Comparison of ENCODE assay signal across 10 mouse cellular contexts in the genomic region with DNA sequence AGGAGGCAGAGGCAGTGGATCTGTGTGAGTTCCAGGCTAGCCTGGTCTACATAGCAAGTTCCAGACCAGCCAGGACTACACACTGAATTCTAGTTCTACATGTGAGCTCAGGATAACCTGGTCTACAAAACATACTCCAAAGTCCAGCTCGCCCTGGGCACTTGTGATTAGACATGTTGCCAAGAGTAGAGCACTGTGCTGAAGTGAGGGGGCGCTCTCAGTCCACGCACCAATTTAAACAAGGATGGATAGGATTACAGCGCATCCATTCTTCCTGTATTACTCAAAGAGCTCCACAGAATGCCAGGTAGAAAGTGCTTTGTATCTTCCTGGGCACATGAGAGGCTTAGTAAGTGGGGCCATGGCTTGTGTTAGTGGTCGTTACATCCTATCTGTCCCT. TPM values are rescaled to one million over a fixed set of nuclear protein-coding genes. Genes with fewer than 3 reads are reported as not detected.
DNase-seq lines count a peak whose midpoint lies in the region; ATAC-seq and TF ChIP-seq lines count a peak whose summit lies in the region.
"Had no signal": no experiment of that assay in that cellular context is flagged by ENCODE, and none has a peak within 500 bp of the region (broad histone marks: within the 10 kb centered on the region; RNA-seq: fewer than 3 reads in every experiment).

No protein-coding gene starts in this region.

- H3K4me2 ChIP-seq in forebrain, embryonic 11.5 days (ENCODE audit: low read depth, low read length, severe bottlenecking): no peak overlapping the region
- no peak overlapping the region for H3K4me2 ChIP-seq in forebrain, embryonic 16.5 days (ENCODE audit: low read length)
- no peak overlapping the region for H3K4me2 ChIP-seq in liver, embryonic 13.5 days

- H3K4me1 ChIP-seq in forebrain, embryonic 11.5 days (replicated peaks; ENCODE audit: control insufficient read depth, insufficient read depth, low read length): peaks cover 7% of the 10 kb centered on the region; the same call in 1 of the 2 replicates
- H3K4me1 ChIP-seq in forebrain, embryonic 16.5 days (replicated peaks; ENCODE audit: control insufficient read depth, insufficient read depth, low read length): peaks cover 27% of the 10 kb centered on the region
- peaks cover 5% of the 10 kb centered on the region for H3K4me1 ChIP-seq in bone marrow, adult 2 months (ENCODE audit: control insufficient read depth, insufficient read depth, low read length)
- H3K4me1 ChIP-seq in liver, embryonic 13.5 days (replicated peaks): peaks cover 31% of the 10 kb centered on the region

- H3K9ac ChIP-seq in forebrain, embryonic 11.5 days (ENCODE audit: low read length): no peak overlapping the region
- no peak overlapping the region for H3K9ac ChIP-seq in forebrain, embryonic 16.5 days (replicated peaks; ENCODE audit: low read depth, low read length)
- H3K9ac ChIP-seq in liver, embryonic 13.5 days: no peak overlapping the region

- H3K36me3 ChIP-seq in forebrain, embryonic 11.5 days (ENCODE audit: control insufficient read depth, insufficient read depth, low read length): peaks cover 3% of the 10 kb centered on the region; the same call in 1 of the 2 replicates
- H3K36me3 ChIP-seq in forebrain, embryonic 16.5 days (ENCODE audit: control insufficient read depth, insufficient read depth): no peaks in the 10 kb centered on the region
- no peaks in the 10 kb centered on the region for H3K36me3 ChIP-seq in liver, embryonic 13.5 days

- H3K9me3 ChIP-seq in forebrain, embryonic 11.5 days (ENCODE audit: control insufficient read depth, low read length): no peaks in the 10 kb centered on the region
- no peaks in the 10 kb centered on the region for H3K9me3 ChIP-seq in forebrain, embryonic 16.5 days (ENCODE audit: control insufficient read depth, low read length)
- H3K9me3 ChIP-seq in liver, embryonic 13.5 days (replicated peaks): no peaks in the 10 kb centered on the region

- H3K27ac ChIP-seq in forebrain, embryonic 11.5 days (ENCODE audit: low read depth, low read length): no peak overlapping the region
- no peak overlapping the region for H3K27ac ChIP-seq in forebrain, embryonic 16.5 days (ENCODE audit: low read length)
- no peak overlapping the region for H3K27ac ChIP-seq in bone marrow, adult 2 months (ENCODE audit: control insufficient read depth, insufficient read depth, low read depth, low read length, poor library complexity)
- no peak overlapping the region for H3K27ac ChIP-seq in liver, embryonic 13.5 days

- peak; percentile 40; the same call in 1 of the 2 replicates for TF ChIP-seq CTCF in bone marrow, adult 2 months (IDR thresholded peaks at IDR 0.05; ENCODE audit: control insufficient read depth, insufficient read depth, low read length)

- peak; percentile 65 for DNase-seq in forebrain, embryonic 11.5 days (ENCODE audit: low spot score)
- DNase-seq in A20 (ENCODE audit: low read depth, low spot score): peak; percentile 63
- peak; percentile 20 for DNase-seq in liver, embryonic 13.5 days
- no peak for DNase-seq in neural tube, embryonic 10.5 days (ENCODE audit: extremely low spot score, low spot score)
- DNase-seq in layer of hippocampus, postnatal 25 days (ENCODE audit: extremely low spot score in 1 of 2, low spot score in 1 of 2): no peak
- DNase-seq: right cerebral cortex, postnatal 25 days had no signal

- TF ChIP-seq POLR2A in bone marrow, adult 2 months (IDR thresholded peaks at IDR 0.05; ENCODE audit: borderline replicate concordance, control insufficient read depth, low read depth, low read length): no peak

- H3K27me3 ChIP-seq in forebrain, embryonic 11.5 days (ENCODE audit: control insufficient read depth, insufficient read depth, low read length): no peaks in the 10 kb centered on the region
- no peaks in the 10 kb centered on the region for H3K27me3 ChIP-seq in forebrain, embryonic 16.5 days (replicated peaks; ENCODE audit: control insufficient read depth, insufficient read depth, low read length)
- H3K27me3 ChIP-seq in liver, embryonic 13.5 days: no peaks in the 10 kb centered on the region

- H3K4me3 ChIP-seq in forebrain, embryonic 11.5 days (ENCODE audit: low read depth, low read length): no peak overlapping the region
- H3K4me3 ChIP-seq in forebrain, embryonic 16.5 days (replicated peaks; ENCODE audit: low read length): no peak overlapping the region
- H3K4me3 ChIP-seq in bone marrow, adult 2 months (replicated peaks; ENCODE audit: control insufficient read depth, low read depth, low read length): no peak overlapping the region
- H3K4me3 ChIP-seq in liver, embryonic 13.5 days (replicated peaks): no peak overlapping the region

- 29% methylated on average over 5 of the region's 5 CpGs for WGBS in forebrain, embryonic 11.5 days
- WGBS in forebrain, embryonic 16.5 days: 28% methylated on average over 5 of the region's 5 CpGs
- WGBS in bone marrow, adult 2 months: 67% methylated on average over 5 of the region's 5 CpGs
- WGBS in liver, embryonic 13.5 days (ENCODE audit: insufficient replicate concordance): 35% methylated on average over 5 of the region's 5 CpGs

- no peak for ATAC-seq in forebrain, embryonic 11.5 days (replicated peaks; ENCODE audit: low FRiP score)
- no peak for ATAC-seq in forebrain, embryonic 16.5 days
- no peak for ATAC-seq in liver, embryonic 13.5 days (ENCODE audit: low read depth)
- no peak for ATAC-seq in megakaryocyte, adult 5-6 weeks (ENCODE audit: poor library complexity, severe bottlenecking)

RNA-seq across cellular contexts. Expression of a gene that starts 3.6 kb away (rescaled TPM):
- polyA plus RNA-seq in forebrain, embryonic 11.5 days (2014; fragmentation: Nextera tagmentation; extraction: Ambion mirVana): 0.43 and 1.1 TPM in 2 replicates
- not detected in 2 replicates for polyA plus RNA-seq in forebrain, embryonic 16.5 days (2015; fragmentation: Nextera tagmentation; extraction: Ambion mirVana)
- 1.4 TPM in 1 of 2 replicates, not detected in the other for polyA plus RNA-seq in bone marrow, adult 2 months (2011; ENCODE audit: insufficient read depth, insufficient read length, low replicate concordance, missing spikeins)
- polyA plus RNA-seq in liver, embryonic 13.5 days (2015; fragmentation: Nextera tagmentation; extraction: Ambion mirVana): 0.15 TPM in 1 of 2 replicates, not detected in the other
- not detected in 2 replicates for total RNA-seq in megakaryocyte, adult 5-6 weeks (2015)
- total RNA-seq in megakaryocyte, adult 5-6 weeks (2017): not detected in 2 replicates
- total RNA-seq in layer of hippocampus, postnatal 25 days (2021): not detected
- total RNA-seq: adrenal gland, adult 18-20 months had no signal

RNA-seq across cellular contexts. Expression of a gene that starts 8.4 kb away (rescaled TPM):
- polyA plus RNA-seq in forebrain, embryonic 11.5 days (2014; fragmentation: Nextera tagmentation; extraction: Ambion mirVana): 89.3 and 96.0 TPM in 2 replicates
- 149 and 193 TPM in 2 replicates for polyA plus RNA-seq in forebrain, embryonic 16.5 days (2015; fragmentation: Nextera tagmentation; extraction: Ambion mirVana)
- 82.9 and 126 TPM in 2 replicates for polyA plus RNA-seq in bone marrow, adult 2 months (2011; ENCODE audit: insufficient read depth, insufficient read length, low replicate concordance, missing spikeins)
- 88.4 and 95.9 TPM in 2 replicates for polyA plus RNA-seq in liver, embryonic 13.5 days (2015; fragmentation: Nextera tagmentation; extraction: Ambion mirVana)
- total RNA-seq in megakaryocyte, adult 5-6 weeks (2015): 31.3 TPM in 2 replicates
- 57.8 and 73.4 TPM in 2 replicates for total RNA-seq in megakaryocyte, adult 5-6 weeks (2017)
- 100 to 1,000 TPM in 1 of 2 experiments, 10 to 100 TPM in 1; 99.5 to 115 TPM for total RNA-seq in layer of hippocampus, postnatal 25 days (2021)

RNA-seq across cellular contexts. Expression of a gene that starts 9.0 kb away (rescaled TPM):
- 89.2 and 95.0 TPM in 2 replicates for polyA plus RNA-seq in forebrain, embryonic 11.5 days (2014; fragmentation: Nextera tagmentation; extraction: Ambion mirVana)
- polyA plus RNA-seq in forebrain, embryonic 16.5 days (2015; fragmentation: Nextera tagmentation; extraction: Ambion mirVana): 43.5 and 46.0 TPM in 2 replicates
- 20.9 and 25.2 TPM in 2 replicates for polyA plus RNA-seq in bone marrow, adult 2 months (2011; ENCODE audit: insufficient read depth, insufficient read length, low replicate concordance, missing spikeins)
- 20.7 and 22.8 TPM in 2 replicates for polyA plus RNA-seq in liver, embryonic 13.5 days (2015; fragmentation: Nextera tagmentation; extraction: Ambion mirVana)
- total RNA-seq in megakaryocyte, adult 5-6 weeks (2015): 10.5 and 14.5 TPM in 2 replicates
- 15.9 and 16.4 TPM in 2 replicates for total RNA-seq in megakaryocyte, adult 5-6 weeks (2017)
- total RNA-seq in layer of hippocampus, postnatal 25 days (2021): 100 to 1,000 TPM; 113 to 114 TPM

RNA-seq across cellular contexts. Expression of a gene that starts 12.3 kb away (rescaled TPM):
- polyA plus RNA-seq in forebrain, embryonic 11.5 days (2014; fragmentation: Nextera tagmentation; extraction: Ambion mirVana): 44.4 and 46.2 TPM in 2 replicates
- 46.1 and 47.8 TPM in 2 replicates for polyA plus RNA-seq in forebrain, embryonic 16.5 days (2015; fragmentation: Nextera tagmentation; extraction: Ambion mirVana)
- 0.77 and 2.2 TPM in 2 replicates for polyA plus RNA-seq in bone marrow, adult 2 months (2011; ENCODE audit: insufficient read depth, insufficient read length, low replicate concordance, missing spikeins)
- 1.2 and 1.5 TPM in 2 replicates for polyA plus RNA-seq in liver, embryonic 13.5 days (2015; fragmentation: Nextera tagmentation; extraction: Ambion mirVana)
- total RNA-seq in megakaryocyte, adult 5-6 weeks (2015): 0.04 and 0.05 TPM in 2 replicates
- 0.04 and 0.18 TPM in 2 replicates for total RNA-seq in megakaryocyte, adult 5-6 weeks (2017)
- total RNA-seq in layer of hippocampus, postnatal 25 days (2021): 1 to 10 TPM; 4.3 to 4.6 TPM

RNA-seq across cellular contexts. Expression of a gene that starts 31.2 kb away (rescaled TPM):
- 142 and 148 TPM in 2 replicates for polyA plus RNA-seq in forebrain, embryonic 11.5 days (2014; fragmentation: Nextera tagmentation; extraction: Ambion mirVana)
- 132 and 140 TPM in 2 replicates for polyA plus RNA-seq in forebrain, embryonic 16.5 days (2015; fragmentation: Nextera tagmentation; extraction: Ambion mirVana)
- polyA plus RNA-seq in bone marrow, adult 2 months (2011; ENCODE audit: insufficient read depth, insufficient read length, low replicate concordance, missing spikeins): 46.1 and 84.8 TPM in 2 replicates
- polyA plus RNA-seq in liver, embryonic 13.5 days (2015; fragmentation: Nextera tagmentation; extraction: Ambion mirVana): 187 and 206 TPM in 2 replicates
- 207 and 216 TPM in 2 replicates for total RNA-seq in megakaryocyte, adult 5-6 weeks (2015)
- 93.2 and 107 TPM in 2 replicates for total RNA-seq in megakaryocyte, adult 5-6 weeks (2017)
- total RNA-seq in layer of hippocampus, postnatal 25 days (2021): 100 to 1,000 TPM in 1 of 2 experiments, 10 to 100 TPM in 1; 93.9 to 108 TPM

Comparison
In these comparisons a context has a peak if more than half of its experiments do, and no peak if none do; other contexts are left out.
1. DNase-seq: peak in forebrain, embryonic 11.5 days (single experiment), A20 (single experiment) and liver, embryonic 13.5 days (single experiment); none in neural tube, embryonic 10.5 days (single experiment) and layer of hippocampus, postnatal 25 days (0 of 2).